Mouse (Mus musculus) T-helper 1 cell (primary cell): ENCODE results near the gene Brix1.

Experiments
- in situ Hi-C: fragments of 300-600 bp; cut with MboI, MseI; formaldehyde crosslinking; loops from one replicate; pipeline ENCODE4 v1.15.1; 2025; ENCODE audit warnings: high pct_unique_total_duplicates

Gene Brix1

GRCm38 (mm10) chr15:10463555-10463954 is 22.2 kb downstream of the Brix1 start:
- in situ Hi-C loops = no loop called here

GRCm38 (mm10) chr15:10460986-10461385 is 24.8 kb downstream of the Brix1 start:
- in situ Hi-C loops = no loop called here

GRCm38 (mm10) chr15:10447102-10447501 is 38.6 kb downstream of the Brix1 start:
- in situ Hi-C loops = no loop called here

GRCm38 (mm10) chr15:10442275-10442674 is 43.5 kb downstream of the Brix1 start:
- in situ Hi-C loops = no loop called here

DNA sequence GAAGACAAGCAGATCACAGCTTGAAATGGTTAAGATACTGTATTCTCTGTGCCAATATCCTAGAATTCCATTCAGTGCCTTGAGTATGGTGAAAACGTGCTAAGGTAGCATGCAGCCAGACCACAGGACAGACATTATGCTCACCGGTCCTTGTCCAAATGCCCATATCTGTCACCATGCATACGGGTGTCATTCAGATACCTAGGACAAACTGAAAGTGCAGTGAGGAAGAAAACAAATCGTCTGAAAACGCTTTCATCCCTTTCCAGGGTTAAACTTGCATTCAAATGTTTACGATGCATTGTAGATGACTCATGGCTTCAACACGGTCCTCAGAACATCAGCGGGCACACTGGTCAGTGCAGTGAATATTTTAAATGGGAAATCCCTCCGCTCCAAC is 44.3 kb downstream of the Brix1 start:
- in situ Hi-C loops = no loop called here

DNA sequence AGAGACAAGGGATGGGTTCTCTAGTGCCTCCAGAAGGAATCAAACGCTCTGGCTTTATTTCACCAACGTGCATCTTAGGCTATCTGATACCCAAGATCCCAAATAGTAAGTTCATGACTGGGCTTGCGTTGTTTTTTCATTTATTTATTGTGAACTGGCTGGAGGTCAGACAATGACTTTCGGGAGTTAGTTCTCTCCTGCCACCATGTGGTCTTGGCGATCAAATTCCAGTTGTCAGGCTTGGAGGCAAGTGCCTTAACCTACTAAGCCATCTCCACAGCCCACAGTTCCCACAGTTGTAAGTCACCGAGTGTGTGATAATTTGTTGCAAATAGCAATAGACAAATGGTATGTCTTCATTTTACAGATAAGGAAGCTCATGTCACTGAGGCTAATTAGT is 45.8 kb downstream of the Brix1 start:
- in situ Hi-C loops = no loop called here

- in situ Hi-C loops = no loop called here
These were observed 48.9 kb downstream of the Brix1 start for GRCm38 (mm10) chr15:10436893-10437292.

DNA sequence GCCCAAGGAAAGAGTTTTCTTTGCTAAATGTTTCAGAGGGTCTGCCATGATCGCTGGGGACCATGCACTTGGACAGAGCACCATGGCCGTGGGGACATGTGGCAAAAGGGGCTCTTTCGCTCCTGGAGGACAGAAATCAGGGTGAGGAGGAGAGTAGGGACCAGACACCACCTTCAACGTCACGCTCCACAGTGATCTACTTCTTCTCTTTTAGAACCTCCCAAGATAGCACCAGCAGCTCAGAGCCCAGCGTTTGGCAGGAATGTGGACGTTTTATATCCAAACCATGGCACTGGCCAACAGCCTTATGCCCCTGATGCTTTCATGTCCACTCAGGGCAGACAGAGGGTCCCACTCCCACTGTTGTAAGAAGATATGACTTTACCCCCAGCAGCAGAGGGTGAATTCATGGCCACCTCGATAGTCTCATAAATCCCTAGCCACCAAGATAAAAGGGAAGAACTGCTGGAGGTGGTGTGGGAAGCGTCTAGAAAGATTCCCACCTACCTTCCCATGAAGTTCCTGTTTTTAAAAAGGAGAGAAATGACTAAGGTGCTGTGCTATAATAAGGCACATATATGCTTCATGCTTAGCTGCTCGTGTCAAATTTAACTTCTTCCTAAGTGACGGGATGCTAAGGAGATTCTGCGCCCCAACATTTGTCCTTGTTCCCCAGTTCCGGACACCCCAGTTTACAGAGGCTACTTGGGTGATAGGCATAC is 59.0 kb downstream of the Brix1 start:
- in situ Hi-C loops = no loop called here

DNA sequence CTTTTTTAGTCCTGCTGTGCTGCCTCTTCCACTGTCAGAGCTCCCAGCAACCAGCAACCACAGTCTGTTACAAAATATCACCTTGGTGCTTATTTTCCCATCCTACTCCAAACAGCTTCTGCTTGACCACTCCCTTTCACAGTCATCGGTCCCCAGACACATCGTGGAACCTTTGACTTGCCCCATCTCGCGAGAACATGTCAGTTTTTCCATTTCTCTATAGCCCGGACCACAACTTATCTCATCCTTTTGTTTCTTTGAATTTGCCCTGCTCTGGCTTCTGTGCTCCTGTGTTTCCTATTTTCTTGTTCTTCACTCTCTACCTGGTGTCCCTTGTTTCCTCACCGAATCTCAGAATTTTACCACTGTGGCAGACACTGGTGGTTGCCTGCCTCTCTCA is 59.6 kb downstream of the Brix1 start:
- in situ Hi-C loops = no loop called here
